Mouse (Mus musculus) heart, postnatal 0 days (tissue): ENCODE data around the gene Lipn. TPM values are rescaled to one million over a fixed set of nuclear protein-coding genes. Genes with fewer than 3 reads are reported as not detected.

Source experiments
- ATAC-seq: fragments of 200-750 bp; cut with Nextera tagmentation; 2 replicates; pipeline ENCODE4 v1.8.0; 2017; ENCODE audit warnings: low read depth, moderate number of reproducible peaks, moderate library complexity; ENCODE audit not compliant: insufficient read depth
- DNase-seq: peaks from one replicate; pipeline ENCODE4 v3.0.0-alpha.2; 2016; ENCODE audit warnings: low spot score
- H3K27ac ChIP-seq: fragments of 300-500 bp; sonication (generic); 2 replicates; pipeline ENCODE4 v1.5.1; 2014; ENCODE audit warnings: low read depth, mild to moderate bottlenecking
- H3K27me3 ChIP-seq: fragments of 300-500 bp; sonication (generic); 2 replicates; pipeline ENCODE4 v1.6.1; 2014; ENCODE audit warnings: low read length, mixed read lengths; ENCODE audit not compliant: control insufficient read depth, insufficient read depth
- H3K36me3 ChIP-seq: fragments of 300-500 bp; sonication (generic); replicated peaks from 2 replicates; pipeline ENCODE4 v1.6.1; 2014; ENCODE audit warnings: low read length, mixed read lengths; ENCODE audit not compliant: control insufficient read depth, insufficient read depth
- H3K4me1 ChIP-seq: fragments of 300-500 bp; sonication (generic); 2 replicates; pipeline ENCODE4 v1.6.1; 2014; ENCODE audit warnings: antibody characterized with exemption; ENCODE audit not compliant: control insufficient read depth, insufficient read depth
- H3K4me2 ChIP-seq: fragments of 300-500 bp; sonication (generic); 2 replicates; pipeline ENCODE4 v1.6.1; 2014; ENCODE audit warnings: low read depth, mild to moderate bottlenecking, low read length, moderate library complexity
- H3K4me3 ChIP-seq: fragments of 300-500 bp; sonication (generic); 2 replicates; pipeline ENCODE4 v1.5.1; 2014; ENCODE audit warnings: low read depth, low read length
- H3K9ac ChIP-seq: fragments of 300-500 bp; sonication (generic); replicated peaks from 2 replicates; pipeline ENCODE4 v1.6.1; 2014; ENCODE audit warnings: low read depth, low read length, mixed read lengths
- H3K9me3 ChIP-seq: fragments of 300-500 bp; sonication (generic); replicated peaks from 2 replicates; pipeline ENCODE4 v1.6.1; 2016; ENCODE audit warnings: low read length; ENCODE audit not compliant: control insufficient read depth
- CTCF ChIP-seq: IDR thresholded peaks from 2 replicates; pipeline ENCODE4 v1.5.1; 2016; ENCODE audit warnings: antibody characterized with exemption, control low read depth, low read depth
- EP300 ChIP-seq: IDR thresholded peaks from 2 replicates; pipeline ENCODE4 v1.6.1; 2016; ENCODE audit warnings: antibody characterized with exemption, low read depth
- WGBS: fragments of 180-500 bp; shearing (Covaris S2); extraction: QIAGEN DNeasy Blood & Tissue Kit; methylation state at CpG from one replicate; pipeline ENCODE4 v1.1.7; 2014; 5-methylcytosine and 5-hydroxymethylcytosine counted together
- polyA plus RNA-seq: library from polyadenylated mRNA; unstranded; fragments of >200 nt; fragmentation: Nextera tagmentation; extraction: Ambion mirVana; gene quantifications from 2 replicates; pipeline ENCODE4 v1.2.1, GENCODE M21; 2015
- total RNA-seq: library from RNA; depleted of rRNA; stranded (reverse); fragments of >200 nt; gene quantifications from 2 replicates; pipeline ENCODE4 v1.2.3, GENCODE M21; 2014; ENCODE audit warnings: low replicate concordance; rRNA removed

Lipn gene
- total RNA-seq (not detected in 2 replicates), polyA plus RNA-seq (not detected in 2 replicates)

- Histone ChIP-seq H3K27me3 (no peaks in the 10 kb centered on the region), H3K9me3 (no peaks in the 10 kb centered on the region), H3K4me3 (no peak within 1 kb of the TSS), H3K36me3 (no peaks in the 10 kb centered on the region), H3K4me1 (no peaks in the 10 kb centered on the region), H3K27ac (no peak within 1 kb of the TSS), H3K9ac (no peak within 1 kb of the TSS), H3K4me2 (no peak within 1 kb of the TSS)
- DNase-seq, result no peak
- 74% methylated on average over 9 of the region's 9 CpGs for WGBS
- no peak for TF ChIP-seq CTCF
- TF ChIP-seq EP300, result no peak
- ATAC-seq, result no peak
These were observed at the start of gene Lipn for GRCm38 (mm10) chr19:34066779-34067472. Gene Lipn, plus strand, starts transcription at chr19:34067358.

GRCm38 (mm10) chr19:34021440-34022172 lies 45.6 kb upstream of the Lipn start:
- no peak for DNase-seq
- H3K36me3 ChIP-seq, result no peaks in the 10 kb centered on the region
- H3K4me3 ChIP-seq, result no peak overlapping the region
- no peaks in the 10 kb centered on the region for H3K27me3 ChIP-seq
- no peak overlapping the region for H3K4me2 ChIP-seq
- H3K27ac ChIP-seq, result no peak overlapping the region
- ATAC-seq, result no peak
- no peak overlapping the region for H3K9ac ChIP-seq
- H3K9me3 ChIP-seq, result no peaks in the 10 kb centered on the region
- TF ChIP-seq EP300 (no peak), CTCF (no peak)
- WGBS, result 67% methylated on average over 11 of the region's 11 CpGs
- H3K4me1 ChIP-seq, result no peaks in the 10 kb centered on the region

- Histone ChIP-seq H3K27me3 (no peaks in the 10 kb centered on the region), H3K36me3 (no peaks in the 10 kb centered on the region), H3K4me2 (no peak overlapping the region), H3K9ac (no peak overlapping the region), H3K4me3 (no peak overlapping the region), H3K4me1 (no peaks in the 10 kb centered on the region), H3K9me3 (no peaks in the 10 kb centered on the region), H3K27ac (no peak overlapping the region)
- TF ChIP-seq CTCF (peak; percentile 51), EP300 (no peak)
- ATAC-seq (no peak), DNase-seq (peak; percentile 22)
- WGBS, result 19% methylated on average over 3 of the region's 3 CpGs
These were observed 44.4 kb upstream of the Lipn start for GRCm38 (mm10) chr19:34022759-34023158.

GRCm38 (mm10) chr19:34039731-34040130 lies 27.4 kb upstream of the Lipn start:
- Histone ChIP-seq H3K9me3 (no peaks in the 10 kb centered on the region), H3K36me3 (no peaks in the 10 kb centered on the region), H3K27ac (no peak overlapping the region), H3K4me1 (no peaks in the 10 kb centered on the region), H3K9ac (no peak overlapping the region), H3K4me3 (no peak overlapping the region), H3K4me2 (no peak overlapping the region), H3K27me3 (no peaks in the 10 kb centered on the region)
- DNase-seq, result no peak
- WGBS, result 33% methylated on average over 1 of the region's 1 CpGs
- no peak for TF ChIP-seq EP300
- no peak for TF ChIP-seq CTCF
- ATAC-seq, result no peak

GRCm38 (mm10) chr19:34043008-34043407 lies 24.1 kb upstream of the Lipn start:
- no peaks in the 10 kb centered on the region for H3K4me1 ChIP-seq
- no peaks in the 10 kb centered on the region for H3K27me3 ChIP-seq
- ATAC-seq (no peak), DNase-seq (no peak)
- no peak overlapping the region for H3K4me2 ChIP-seq
- no peaks in the 10 kb centered on the region for H3K9me3 ChIP-seq
- H3K9ac ChIP-seq, result no peak overlapping the region
- WGBS, result 58% methylated on average over 6 of the region's 6 CpGs
- TF ChIP-seq EP300 (no peak), CTCF (no peak)
- H3K36me3 ChIP-seq, result no peaks in the 10 kb centered on the region
- H3K27ac ChIP-seq, result no peak overlapping the region
- no peak overlapping the region for H3K4me3 ChIP-seq
